Mouse (Mus musculus): ENCODE results near the gene P2ry12. TPM values are rescaled to one million over a fixed set of nuclear protein-coding genes. Genes with fewer than 3 reads are reported as not detected.

Gene P2ry12
- polyA plus RNA-seq, 1 experiment = 1.5 TPM

- WGBS = 50% methylated on average over 2 of the region's 2 CpGs
- Histone ChIP-seq H3K27me3 (replicated peaks; ENCODE audit: control insufficient read depth, insufficient read depth, low read length) (no peaks in the 10 kb centered on the region), H3K36me3 (ENCODE audit: control insufficient read depth, insufficient read depth, low read length) (no peaks in the 10 kb centered on the region), H3K27ac (ENCODE audit: insufficient read depth, low read depth, low read length) (no peak overlapping the region), H3K4me1 (ENCODE audit: control insufficient read depth, insufficient read depth, low read length) (no peaks in the 10 kb centered on the region), H3K4me3 (ENCODE audit: insufficient read depth, low read depth, low read length) (no peak overlapping the region)
- TF ChIP-seq POLR2A (IDR thresholded peaks at IDR 0.05; ENCODE audit: low read depth, low read length) (no peak), CTCF (conservative IDR thresholded peaks at IDR 0.05; ENCODE audit: insufficient read depth, insufficient read length, low read depth, low read length) (no peak)
- peak; percentile 4 for DNase-seq
Measured at GRCm38 (mm10) chr3:59290551-59290950, 27.9 kb upstream of the P2ry12 start.

DNA sequence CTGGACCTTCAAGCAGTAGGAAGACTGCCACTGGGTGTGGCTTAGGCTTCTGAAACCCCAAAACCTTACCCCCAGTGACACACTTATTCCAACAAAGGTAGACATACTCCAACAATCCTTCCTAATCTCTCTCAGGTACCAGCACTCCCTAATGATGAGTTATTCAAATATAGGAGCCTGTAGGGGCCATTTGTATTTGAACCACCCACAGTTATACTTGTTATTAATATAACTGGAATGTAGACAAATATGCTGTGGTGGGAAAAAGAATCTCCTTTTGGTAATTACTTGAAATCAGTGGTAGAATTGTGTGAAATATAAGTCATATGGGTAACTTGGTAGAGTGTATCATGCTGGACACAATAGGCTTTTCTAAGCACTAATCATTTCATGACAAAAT, 15.9 kb upstream of the P2ry12 start:
- no peak overlapping the region for H3K4me3 ChIP-seq (ENCODE audit: insufficient read depth, low read depth, low read length)
- H3K27ac ChIP-seq (ENCODE audit: insufficient read depth, low read depth, low read length) = no peak overlapping the region
- TF ChIP-seq POLR2A (IDR thresholded peaks at IDR 0.05; ENCODE audit: low read depth, low read length) (no peak), CTCF (conservative IDR thresholded peaks at IDR 0.05; ENCODE audit: insufficient read depth, insufficient read length, low read depth, low read length) (no peak)
- DNase-seq = no peak
- H3K36me3 ChIP-seq (ENCODE audit: control insufficient read depth, insufficient read depth, low read length) = no peaks in the 10 kb centered on the region
- H3K27me3 ChIP-seq (replicated peaks; ENCODE audit: control insufficient read depth, insufficient read depth, low read length) = no peaks in the 10 kb centered on the region
- H3K4me1 ChIP-seq (ENCODE audit: control insufficient read depth, insufficient read depth, low read length) = no peaks in the 10 kb centered on the region

- no peak for TF ChIP-seq CTCF (conservative IDR thresholded peaks at IDR 0.05; ENCODE audit: insufficient read depth, insufficient read length, low read depth, low read length)
- Histone ChIP-seq H3K4me1 (ENCODE audit: control insufficient read depth, insufficient read depth, low read length) (no peaks in the 10 kb centered on the region), H3K36me3 (ENCODE audit: control insufficient read depth, insufficient read depth, low read length) (no peaks in the 10 kb centered on the region), H3K27me3 (replicated peaks; ENCODE audit: control insufficient read depth, insufficient read depth, low read length) (no peaks in the 10 kb centered on the region), H3K27ac (ENCODE audit: insufficient read depth, low read depth, low read length) (no peak overlapping the region), H3K4me3 (ENCODE audit: insufficient read depth, low read depth, low read length) (no peak overlapping the region)
- 89% methylated on average over 3 of the region's 3 CpGs for WGBS
- no peak for DNase-seq
Measured at GRCm38 (mm10) chr3:59278254-59278533, 15.5 kb upstream of the P2ry12 start.

- 48% methylated on average over 3 of the region's 3 CpGs for WGBS
- Histone ChIP-seq H3K27me3 (replicated peaks; ENCODE audit: control insufficient read depth, insufficient read depth, low read length) (no peaks in the 10 kb centered on the region), H3K27ac (ENCODE audit: insufficient read depth, low read depth, low read length) (no peak overlapping the region), H3K4me1 (ENCODE audit: control insufficient read depth, insufficient read depth, low read length) (no peaks in the 10 kb centered on the region), H3K36me3 (ENCODE audit: control insufficient read depth, insufficient read depth, low read length) (no peaks in the 10 kb centered on the region), H3K4me3 (ENCODE audit: insufficient read depth, low read depth, low read length) (no peak overlapping the region)
- DNase-seq = no peak
- no peak for TF ChIP-seq CTCF (conservative IDR thresholded peaks at IDR 0.05; ENCODE audit: insufficient read depth, insufficient read length, low read depth, low read length)
- no peak for TF ChIP-seq POLR2A (IDR thresholded peaks at IDR 0.05; ENCODE audit: low read depth, low read length)
Measured at GRCm38 (mm10) chr3:59277502-59278253, 15.0 kb upstream of the P2ry12 start.

DNA sequence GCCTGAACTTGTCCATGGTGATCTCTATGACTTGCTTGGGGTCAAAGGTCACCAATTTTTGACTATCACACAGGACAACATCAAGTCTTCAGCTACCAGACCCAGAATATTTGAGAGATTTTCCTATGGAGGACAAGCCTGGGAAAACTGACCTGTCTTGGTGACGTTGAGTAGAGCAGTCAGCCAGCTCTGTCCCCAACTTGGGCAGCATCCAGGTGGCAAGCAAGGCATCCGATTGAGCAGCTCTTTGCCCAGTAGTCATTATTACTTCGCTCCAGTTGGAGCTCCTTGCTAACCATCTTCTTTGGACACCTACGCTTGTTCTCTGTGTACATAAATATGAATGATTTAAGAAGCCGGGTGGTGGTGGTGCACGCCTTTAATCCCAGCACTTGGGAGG, 8.1 kb upstream of the P2ry12 start:
- no peak overlapping the region for H3K27ac ChIP-seq (ENCODE audit: insufficient read depth, low read depth, low read length)
- WGBS = 92% methylated on average over 6 of the region's 6 CpGs
- no peaks in the 10 kb centered on the region for H3K4me1 ChIP-seq (ENCODE audit: control insufficient read depth, insufficient read depth, low read length)
- TF ChIP-seq CTCF (conservative IDR thresholded peaks at IDR 0.05; ENCODE audit: insufficient read depth, insufficient read length, low read depth, low read length) = no peak
- no peak for TF ChIP-seq POLR2A (IDR thresholded peaks at IDR 0.05; ENCODE audit: low read depth, low read length)
- no peak overlapping the region for H3K4me3 ChIP-seq (ENCODE audit: insufficient read depth, low read depth, low read length)
- H3K27me3 ChIP-seq (replicated peaks; ENCODE audit: control insufficient read depth, insufficient read depth, low read length) = no peaks in the 10 kb centered on the region
- H3K36me3 ChIP-seq (ENCODE audit: control insufficient read depth, insufficient read depth, low read length) = no peaks in the 10 kb centered on the region
- no peak for DNase-seq

DNA sequence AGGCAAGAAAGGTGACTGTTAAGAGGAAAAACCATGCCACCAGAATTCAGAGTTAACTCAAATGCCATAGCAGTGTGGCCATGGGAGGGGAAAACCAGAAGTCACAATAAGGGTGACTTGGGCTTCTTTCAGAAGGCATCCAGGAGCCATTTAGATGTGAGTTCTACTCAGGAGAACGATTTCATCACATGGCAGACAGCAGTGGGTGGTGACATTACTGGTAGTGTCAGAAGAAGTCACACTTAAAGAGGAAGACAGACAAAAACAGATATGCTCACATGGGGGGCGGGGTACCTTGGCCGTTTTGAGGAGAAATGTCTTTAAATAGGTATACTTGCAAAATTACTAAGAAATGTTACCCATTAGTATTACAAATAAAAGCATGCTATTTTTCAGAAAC, 1.3 kb upstream of the P2ry12 start:
- DNase-seq = no peak
- TF ChIP-seq POLR2A (IDR thresholded peaks at IDR 0.05; ENCODE audit: low read depth, low read length) (no peak), CTCF (conservative IDR thresholded peaks at IDR 0.05; ENCODE audit: insufficient read depth, insufficient read length, low read depth, low read length) (no peak)
- Histone ChIP-seq H3K4me1 (ENCODE audit: control insufficient read depth, insufficient read depth, low read length) (no peaks in the 10 kb centered on the region), H3K27me3 (replicated peaks; ENCODE audit: control insufficient read depth, insufficient read depth, low read length) (no peaks in the 10 kb centered on the region), H3K4me3 (ENCODE audit: insufficient read depth, low read depth, low read length) (no peak overlapping the region), H3K36me3 (ENCODE audit: control insufficient read depth, insufficient read depth, low read length) (no peaks in the 10 kb centered on the region), H3K27ac (ENCODE audit: insufficient read depth, low read depth, low read length) (no peak overlapping the region)
- 79% methylated on average over 3 of the region's 3 CpGs for WGBS

- Histone ChIP-seq H3K27me3 (replicated peaks; ENCODE audit: control insufficient read depth, insufficient read depth, low read length) (no peaks in the 10 kb centered on the region), H3K27ac (ENCODE audit: insufficient read depth, low read depth, low read length) (no peak overlapping the region), H3K4me3 (ENCODE audit: insufficient read depth, low read depth, low read length) (no peak overlapping the region), H3K4me1 (ENCODE audit: control insufficient read depth, insufficient read depth, low read length) (no peaks in the 10 kb centered on the region), H3K36me3 (ENCODE audit: control insufficient read depth, insufficient read depth, low read length) (no peaks in the 10 kb centered on the region)
- TF ChIP-seq POLR2A (IDR thresholded peaks at IDR 0.05; ENCODE audit: low read depth, low read length) = no peak
- no peak for TF ChIP-seq CTCF (conservative IDR thresholded peaks at IDR 0.05; ENCODE audit: insufficient read depth, insufficient read length, low read depth, low read length)
- 91% methylated on average over 2 of the region's 2 CpGs for WGBS
- no peak for DNase-seq
Measured at GRCm38 (mm10) chr3:59263417-59263816, 746 bp upstream of the P2ry12 start.
